Mouse (Mus musculus) embryonic facial prominence, embryonic 14.5 days (tissue): ENCODE measurements at regions not wholly inside any gene's neighbourhood (a gene's known extent, or its start where the extent isn't known, plus 50 kb on each side); places are given as distances from the start of the nearest gene placed in this dataset.
"Not testable (repeated sequence)": the region's sequence is repeated elsewhere in the genome, so short reads cannot be mapped to it uniquely, and the experiment has no call there.

ENCODE experiments used
- ATAC-seq: fragments of 200-750 bp; cut with Nextera tagmentation; 2 replicates; pipeline ENCODE4 v1.8.0; 2017; ENCODE audit warnings: low read depth, moderate number of reproducible peaks, moderate TSS enrichment
- DNase-seq: peaks from one replicate; pipeline ENCODE4 v3.0.0-alpha.2; 2015; ENCODE audit warnings: low spot score
- H3K27ac ChIP-seq: fragments of 300-500 bp; sonication (generic); replicated peaks from 2 replicates; pipeline ENCODE4 v1.5.1; 2014; ENCODE audit warnings: low read depth, mild to moderate bottlenecking, low read length, moderate library complexity
- H3K27me3 ChIP-seq: fragments of 300-500 bp; sonication (generic); replicated peaks from 2 replicates; pipeline ENCODE4 v1.6.1; 2014; ENCODE audit warnings: low read length; ENCODE audit not compliant: control insufficient read depth, insufficient read depth
- H3K36me3 ChIP-seq: fragments of 300-500 bp; sonication (generic); 2 replicates; pipeline ENCODE4 v1.6.1; 2014; ENCODE audit warnings: low read length, mixed read lengths; ENCODE audit not compliant: control insufficient read depth, insufficient read depth
- H3K4me1 ChIP-seq: fragments of 300-500 bp; sonication (generic); 2 replicates; pipeline ENCODE4 v1.6.1; 2014; ENCODE audit warnings: antibody characterized with exemption, low read length; ENCODE audit not compliant: control insufficient read depth, insufficient read depth
- H3K4me2 ChIP-seq: fragments of 300-500 bp; sonication (generic); 2 replicates; pipeline ENCODE4 v1.6.1; 2014; ENCODE audit warnings: low read depth, mild to moderate bottlenecking, low read length, moderate library complexity, mixed read lengths
- H3K4me3 ChIP-seq: fragments of 300-500 bp; sonication (generic); 2 replicates; pipeline ENCODE4 v1.5.1; 2014; ENCODE audit warnings: low read depth, mild to moderate bottlenecking, low read length
- H3K9ac ChIP-seq: fragments of 300-500 bp; sonication (generic); 2 replicates; pipeline ENCODE4 v1.6.1; 2014; ENCODE audit warnings: low read depth, mild to moderate bottlenecking, low read length, moderate library complexity, mixed read lengths
- H3K9me3 ChIP-seq: fragments of 300-500 bp; sonication (generic); 2 replicates; pipeline ENCODE4 v1.6.1; 2016; ENCODE audit warnings: low read length; ENCODE audit not compliant: control insufficient read depth
- WGBS: fragments of 180-500 bp; shearing (Covaris S2); extraction: QIAGEN DNeasy Blood & Tissue Kit; methylation state at CpG from one replicate; pipeline ENCODE4 v1.1.7; 2014; 5-methylcytosine and 5-hydroxymethylcytosine counted together

DNA sequence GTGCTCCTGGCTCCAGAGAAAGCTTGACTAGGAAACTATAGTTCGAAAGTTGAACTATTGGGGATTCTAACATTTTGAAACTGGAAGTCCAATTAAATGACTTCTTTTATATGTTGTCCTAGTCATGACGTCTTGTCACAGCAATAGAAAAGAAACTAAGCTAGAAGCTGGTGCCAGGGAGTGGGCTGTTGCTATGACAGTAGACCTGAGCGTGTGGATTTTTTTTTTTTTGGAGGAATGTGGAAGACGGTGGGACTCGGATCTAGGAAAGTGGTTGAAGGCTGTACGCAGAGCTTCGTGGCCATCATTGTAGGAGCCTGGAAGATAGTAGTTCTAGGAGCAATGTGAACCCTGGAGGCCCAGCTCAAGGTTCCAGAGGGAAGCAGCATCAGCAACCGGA is 194.2 kb upstream of the Zfp703 start:
- not testable (repeated sequence) for H3K9me3 ChIP-seq

DNA sequence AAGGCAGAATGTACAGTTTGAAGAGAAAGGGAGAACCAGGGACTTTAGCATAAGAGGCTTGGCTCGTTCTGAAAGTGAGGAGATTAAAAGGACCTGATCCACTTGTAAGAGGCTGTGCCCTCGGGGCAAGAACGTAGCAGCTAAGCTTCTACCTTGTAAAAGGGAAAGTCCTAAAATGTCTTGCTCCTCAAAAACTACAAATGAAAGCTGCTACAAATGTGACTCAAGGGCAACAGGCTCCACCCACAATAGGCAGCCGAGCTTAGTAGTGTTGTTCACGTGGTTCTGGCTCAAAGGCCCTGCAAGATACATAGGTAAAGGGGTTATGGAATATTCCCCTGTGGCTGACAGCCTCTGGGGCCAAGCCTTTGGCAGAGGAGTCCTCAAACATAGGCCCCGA is 192.7 kb upstream of the Zfp703 start:
- no peak overlapping the region for H3K4me2 ChIP-seq
- 46% methylated on average over 6 of the region's 6 CpGs for WGBS
- DNase-seq: peak; percentile 41
- no peak overlapping the region for H3K27ac ChIP-seq
- no peak overlapping the region for H3K4me3 ChIP-seq
- H3K9ac ChIP-seq: no peak overlapping the region
- no peak for ATAC-seq
- no peaks in the 10 kb centered on the region for H3K36me3 ChIP-seq
- H3K9me3 ChIP-seq: no peaks in the 10 kb centered on the region
- peaks cover 8% of the 10 kb centered on the region; the same call in 1 of the 2 replicates for H3K27me3 ChIP-seq
- H3K4me1 ChIP-seq: no peaks in the 10 kb centered on the region

More for the DNA sequence above, 194.2 kb upstream of the Zfp703 start:
- H3K27me3 ChIP-seq: peaks cover 13% of the 10 kb centered on the region; the same call in 1 of the 2 replicates
- not testable (repeated sequence) for H3K9ac ChIP-seq, H3K4me3 ChIP-seq, ATAC-seq, H3K4me1 ChIP-seq, H3K36me3 ChIP-seq, H3K27ac ChIP-seq, DNase-seq, H3K4me2 ChIP-seq
- 84% methylated on average over 8 of the region's 8 CpGs for WGBS

DNA sequence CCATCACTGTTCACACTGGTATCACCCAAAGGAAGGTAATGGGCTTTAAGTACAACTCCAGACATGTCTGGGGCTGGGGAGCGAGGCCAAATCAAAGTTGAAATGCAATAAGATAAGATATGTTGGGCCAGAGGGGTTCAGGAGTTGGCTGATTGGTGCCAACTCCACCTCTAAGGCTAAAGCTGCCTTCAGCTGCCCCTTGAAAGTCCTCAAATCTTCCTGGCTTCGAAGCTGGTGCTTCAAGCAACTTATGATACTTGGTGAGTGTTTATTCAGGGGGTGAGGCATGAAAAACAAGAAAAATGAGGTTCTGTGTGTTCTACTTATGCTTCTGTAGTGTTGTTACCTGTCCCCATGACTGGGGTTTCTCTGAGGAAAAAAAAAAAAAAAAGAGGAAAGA is 185.3 kb upstream of the Zfp703 start:
- H3K27ac ChIP-seq: no peak overlapping the region
- WGBS: 84% methylated on average over 2 of the region's 2 CpGs
- DNase-seq (no peak), ATAC-seq (no peak)
- H3K4me1 ChIP-seq: no peaks in the 10 kb centered on the region
- no peak overlapping the region for H3K4me3 ChIP-seq
- H3K4me2 ChIP-seq: no peak overlapping the region
- H3K27me3 ChIP-seq: no peaks in the 10 kb centered on the region
- H3K9ac ChIP-seq: no peak overlapping the region
- no peaks in the 10 kb centered on the region for H3K9me3 ChIP-seq
- no peaks in the 10 kb centered on the region for H3K36me3 ChIP-seq

DNA sequence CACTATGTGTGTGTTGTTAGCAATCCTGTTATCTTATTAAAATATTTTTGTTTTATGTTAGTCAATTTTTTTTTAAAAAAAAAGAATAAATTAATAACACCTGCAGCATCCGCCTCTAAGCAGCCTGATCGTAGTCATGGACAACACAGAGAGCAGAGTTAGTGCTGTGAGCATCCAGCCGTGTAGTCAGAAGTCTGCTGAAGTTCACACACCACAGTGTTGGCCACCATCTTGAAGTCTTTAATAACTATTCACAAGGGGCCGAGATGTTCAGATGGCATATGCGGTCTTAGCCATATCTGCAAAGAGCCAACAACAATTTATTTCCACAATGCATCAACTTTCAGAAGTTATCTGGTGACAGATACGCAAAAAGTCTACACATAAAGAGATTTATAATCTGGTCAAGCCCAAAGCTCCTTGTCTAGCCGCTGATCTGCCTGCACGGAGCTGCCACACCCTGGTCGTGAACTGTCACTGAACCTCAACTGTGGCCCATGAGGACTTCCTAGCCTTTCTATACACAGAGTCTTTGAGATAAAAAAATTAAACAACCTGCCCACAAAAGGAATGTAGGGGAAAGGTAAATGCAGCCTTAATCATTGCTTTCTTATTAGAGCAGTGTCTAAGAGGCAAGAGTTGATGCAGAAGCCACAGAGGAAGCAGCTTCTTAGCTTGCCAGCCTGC is 183.4 kb upstream of the Zfp703 start:
- no peaks in the 10 kb centered on the region for H3K27me3 ChIP-seq
- no peaks in the 10 kb centered on the region for H3K36me3 ChIP-seq
- DNase-seq: no peak
- H3K27ac ChIP-seq: no peak overlapping the region
- ATAC-seq: no peak
- H3K4me3 ChIP-seq: no peak overlapping the region
- no peak overlapping the region for H3K4me2 ChIP-seq
- 75% methylated on average over 9 of the region's 9 CpGs for WGBS
- H3K9me3 ChIP-seq: no peaks in the 10 kb centered on the region
- H3K4me1 ChIP-seq: no peaks in the 10 kb centered on the region
- no peak overlapping the region for H3K9ac ChIP-seq

DNA sequence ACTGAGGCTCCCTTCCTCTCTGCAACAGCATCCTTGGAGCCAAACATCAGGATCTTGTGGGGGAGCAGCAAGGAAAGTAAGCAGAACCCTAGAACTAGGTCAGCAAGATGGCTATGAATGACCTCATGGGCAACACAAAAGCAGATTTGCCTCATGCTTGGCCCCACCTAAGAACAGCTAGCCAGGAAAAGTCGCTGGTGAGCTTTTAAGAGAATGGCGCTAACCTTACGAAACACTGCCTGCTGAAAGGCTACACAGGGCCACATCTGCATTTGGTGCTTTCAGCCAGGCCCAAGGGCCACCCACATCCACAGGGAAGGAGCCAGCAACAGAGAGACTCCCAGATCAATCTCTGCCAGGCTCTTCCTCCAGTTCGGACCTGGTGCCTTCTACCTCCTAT is 182.7 kb upstream of the Zfp703 start:
- ATAC-seq (no peak), DNase-seq (no peak)
- Histone ChIP-seq H3K27me3 (no peaks in the 10 kb centered on the region), H3K9ac (no peak overlapping the region), H3K9me3 (no peaks in the 10 kb centered on the region), H3K4me1 (no peaks in the 10 kb centered on the region), H3K36me3 (no peaks in the 10 kb centered on the region), H3K4me3 (no peak overlapping the region), H3K27ac (no peak overlapping the region), H3K4me2 (no peak overlapping the region)
- 90% methylated on average over 4 of the region's 4 CpGs for WGBS

DNA sequence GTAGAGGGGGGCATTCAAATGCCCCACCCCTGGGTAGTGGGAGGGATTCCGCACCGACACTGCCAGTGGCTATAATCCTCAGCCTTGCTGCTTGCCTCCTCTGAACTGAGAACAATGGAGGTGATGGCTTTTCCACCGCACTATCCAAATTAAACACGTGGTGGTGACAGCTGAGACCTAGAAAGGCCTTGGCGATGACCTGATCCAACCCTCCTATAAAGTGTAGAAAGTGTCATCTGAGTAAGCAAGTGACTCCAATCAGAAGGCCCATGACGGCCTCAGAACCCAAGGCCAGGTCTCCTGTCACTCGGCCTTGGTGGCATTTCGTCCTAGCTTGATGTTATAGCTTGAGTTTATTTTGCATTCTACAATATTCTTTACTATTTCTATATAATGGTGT is 181.5 kb upstream of the Zfp703 start:
- no peaks in the 10 kb centered on the region for H3K9me3 ChIP-seq
- H3K27ac ChIP-seq: no peak overlapping the region
- no peak overlapping the region for H3K4me3 ChIP-seq
- 83% methylated on average over 8 of the region's 8 CpGs for WGBS
- ATAC-seq: no peak
- no peaks in the 10 kb centered on the region for H3K36me3 ChIP-seq
- H3K9ac ChIP-seq: no peak overlapping the region
- H3K4me1 ChIP-seq: no peaks in the 10 kb centered on the region
- no peak for DNase-seq
- no peaks in the 10 kb centered on the region for H3K27me3 ChIP-seq
- no peak overlapping the region for H3K4me2 ChIP-seq

DNA sequence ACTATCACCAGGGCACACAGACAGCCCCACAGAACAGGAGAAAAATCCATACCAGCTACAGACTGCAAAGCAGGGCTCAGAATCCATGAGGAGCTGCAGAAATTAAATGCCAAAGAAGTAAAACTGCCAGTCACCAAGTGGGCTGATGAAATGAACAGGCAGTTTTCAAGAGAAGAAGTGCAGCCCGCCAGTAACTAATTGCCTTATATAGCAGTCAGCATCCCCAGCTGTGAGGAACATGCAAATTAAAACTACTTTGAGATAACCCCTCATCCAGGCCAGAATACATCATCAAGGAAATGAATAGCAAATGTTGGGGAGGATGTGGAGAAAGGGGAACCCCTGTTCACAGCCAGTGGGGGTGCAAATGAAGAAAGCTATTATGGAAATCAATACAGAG is 177.3 kb upstream of the Zfp703 start:
- no peak overlapping the region for H3K4me3 ChIP-seq
- H3K27ac ChIP-seq: no peak overlapping the region
- no peak overlapping the region for H3K4me2 ChIP-seq
- H3K9me3 ChIP-seq: no peaks in the 10 kb centered on the region
- peaks cover 7% of the 10 kb centered on the region for H3K4me1 ChIP-seq
- ATAC-seq (no peak), DNase-seq (no peak)
- H3K9ac ChIP-seq: no peak overlapping the region
- no peaks in the 10 kb centered on the region for H3K36me3 ChIP-seq
- H3K27me3 ChIP-seq: peaks cover 16% of the 10 kb centered on the region; the same call in 1 of the 2 replicates
- 69% methylated on average over 1 of the region's 1 CpGs for WGBS

DNA sequence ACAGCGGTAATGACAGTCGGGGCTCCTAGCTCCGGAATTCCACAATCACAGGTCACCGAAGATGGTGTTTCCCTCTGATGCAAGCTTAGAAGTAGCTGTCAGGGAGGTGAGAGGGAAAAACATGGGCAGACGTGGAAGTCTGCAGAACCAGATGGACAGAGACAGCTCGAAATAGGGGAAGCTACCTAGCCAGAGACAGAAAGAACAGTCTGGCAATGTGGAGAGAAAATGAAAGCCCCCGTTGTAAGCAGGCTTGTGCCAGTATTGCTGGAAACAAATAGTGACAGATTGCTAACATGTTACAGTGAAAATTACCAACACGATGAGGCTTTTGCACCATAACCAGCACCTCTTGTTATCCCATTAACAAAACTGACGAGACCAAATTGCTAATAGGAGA is 173.0 kb upstream of the Zfp703 start:
- ATAC-seq: no peak
- H3K4me1 ChIP-seq: peaks cover 47% of the 10 kb centered on the region

DNA sequence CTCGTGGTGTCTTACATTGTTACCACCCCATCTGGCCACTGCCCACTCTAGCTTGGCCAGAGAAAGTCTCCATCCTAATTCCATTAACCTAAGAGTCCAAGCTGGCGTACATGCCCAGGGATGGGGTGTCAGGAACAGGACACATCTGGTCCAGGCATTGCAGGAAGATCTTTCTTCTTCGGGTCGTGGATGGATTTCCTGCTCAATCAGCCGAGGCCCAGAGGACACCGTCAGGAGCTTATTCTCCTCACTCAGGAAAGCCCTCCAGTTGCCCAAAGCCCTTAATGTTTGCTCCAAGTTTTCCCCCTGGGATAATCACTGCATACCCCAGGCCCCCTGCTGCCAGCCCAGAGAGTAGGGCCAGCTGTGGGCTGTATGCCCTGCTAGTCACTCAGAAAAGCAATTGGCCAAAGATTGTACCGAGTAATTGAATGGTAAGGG is 172.2 kb upstream of the Zfp703 start:
- Histone ChIP-seq H3K4me1 (peaks cover 49% of the 10 kb centered on the region), H3K36me3 (no peaks in the 10 kb centered on the region), H3K4me2 (peak overlapping the region; percentile 33), H3K27me3 (peaks cover 16% of the 10 kb centered on the region; the same call in 1 of the 2 replicates), H3K27ac (peak overlapping the region; percentile 54), H3K9me3 (no peaks in the 10 kb centered on the region), H3K4me3 (no peak overlapping the region), H3K9ac (no peak overlapping the region)
- peak; percentile 56 for ATAC-seq
- WGBS: 14% methylated on average over 7 of the region's 7 CpGs
- DNase-seq: peak; percentile 75

More for the DNA sequence above, 173.0 kb upstream of the Zfp703 start:
- DNase-seq: no peak
- H3K27me3 ChIP-seq: peaks cover 16% of the 10 kb centered on the region; the same call in 1 of the 2 replicates
- no peaks in the 10 kb centered on the region for H3K36me3 ChIP-seq
- H3K9ac ChIP-seq: no peak overlapping the region
- no peaks in the 10 kb centered on the region for H3K9me3 ChIP-seq
- WGBS: 43% methylated on average over 9 of the region's 9 CpGs
- no peak overlapping the region for H3K4me3 ChIP-seq
- H3K27ac ChIP-seq: no peak overlapping the region
- no peak overlapping the region for H3K4me2 ChIP-seq
